Mouse (Mus musculus): ENCODE results near the gene Spint1. TPM values are rescaled to one million over a fixed set of nuclear protein-coding genes. Genes with fewer than 3 reads are reported as not detected.

The Spint1 gene
- polyA plus RNA-seq, 1 experiment from 2014 or later = 7.8 TPM

DNA sequence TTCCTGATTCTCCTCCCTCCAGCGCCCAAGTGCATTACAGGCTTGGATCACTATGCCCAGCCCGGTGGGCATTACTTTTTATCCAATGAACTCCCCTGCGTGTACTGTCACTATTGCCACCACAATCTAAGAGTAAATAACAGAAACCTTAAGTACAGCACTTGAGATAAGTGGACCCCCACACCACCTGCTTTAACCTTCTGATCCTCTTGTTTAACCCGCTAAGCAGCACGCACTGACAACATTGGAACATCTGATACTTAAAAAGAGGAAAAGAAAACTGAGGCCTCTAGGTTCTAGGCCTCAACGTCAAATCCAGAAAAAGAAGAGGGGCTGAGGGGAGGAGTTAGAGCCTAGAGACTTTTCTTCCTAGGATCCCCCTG lies 29.2 kb upstream of the Spint1 start:
- H3K4me2 ChIP-seq = peak overlapping the region; percentile 73
- H3K27me3 ChIP-seq = no peaks in the 10 kb centered on the region
- peaks cover 26% of the 10 kb centered on the region for H3K36me3 ChIP-seq
- H3K9me3 ChIP-seq = no peaks in the 10 kb centered on the region
- 27% methylated on average over 6 of the region's 6 CpGs for WGBS
- H3K27ac ChIP-seq = peak overlapping the region; percentile 91
- H3K4me1 ChIP-seq (replicated peaks) = peaks cover 15% of the 10 kb centered on the region
- peak overlapping the region; percentile 73 for H3K4me3 ChIP-seq (replicated peaks)
- H3K9ac ChIP-seq (replicated peaks) = peak overlapping the region; percentile 69
- peak; percentile 17; the same call in 1 of the 2 replicates for ATAC-seq (ENCODE audit: insufficient number of reproducible peaks, insufficient read depth, low FRiP score, low TSS enrichment, low read depth)

DNA sequence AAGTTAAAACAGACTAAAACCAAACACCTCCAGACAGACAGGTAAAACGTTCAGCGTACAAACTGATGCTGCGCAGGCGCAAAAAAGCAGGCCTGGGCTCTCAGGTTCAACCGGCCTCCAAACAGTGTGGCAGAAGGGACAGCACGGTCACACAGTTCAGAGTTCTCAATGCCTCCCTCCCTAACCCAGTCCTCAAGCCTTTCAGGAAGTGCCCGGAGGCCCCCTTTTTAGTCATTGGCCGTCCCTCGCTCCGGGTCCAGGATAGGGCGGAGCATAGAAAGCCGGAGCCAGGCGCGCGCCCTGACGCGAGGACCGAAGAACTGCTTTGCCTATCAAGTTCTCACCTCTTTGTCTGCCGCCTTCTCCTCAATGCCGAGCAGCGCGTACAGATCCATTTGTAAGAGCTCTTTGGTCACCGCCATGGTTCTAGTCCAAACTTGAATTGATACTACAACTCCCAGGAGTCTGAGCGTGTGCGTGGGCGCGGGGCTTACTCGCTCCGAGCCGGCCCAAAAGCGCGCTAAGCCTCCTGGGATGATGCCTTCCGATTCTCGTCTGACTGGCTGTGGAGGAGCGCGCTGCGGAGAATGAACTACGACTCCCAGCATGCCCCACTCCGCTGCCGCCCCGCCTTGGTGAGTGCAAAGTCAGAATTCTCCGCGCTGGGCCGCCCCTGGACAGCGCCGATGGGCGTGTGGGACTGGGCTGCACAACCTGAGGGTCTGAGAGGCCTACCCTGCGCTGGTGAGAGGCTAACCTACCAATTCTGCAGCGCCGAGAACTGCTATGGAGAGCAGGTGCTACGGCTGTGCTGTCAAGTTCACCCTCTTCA lies 28.6 kb upstream of the Spint1 start, which contains the start of the genes Zfyve19 and Dnajc17:
Zfyve19 (plus strand) TSS at position 274 of the 832 bp plus-strand sequence.
Dnajc17 (minus strand) TSS at position 452 of the 832 bp plus-strand sequence.
- Histone ChIP-seq H3K4me3 (replicated peaks) (peak within 1 kb of the TSS; percentile 73), H3K4me1 (replicated peaks) (peaks cover 15% of the 10 kb centered on the region), H3K9ac (replicated peaks) (peak within 1 kb of the TSS; percentile 75), H3K4me2 (peak within 1 kb of the TSS; percentile 73), H3K36me3 (peaks cover 32% of the 10 kb centered on the region), H3K27ac (peak within 1 kb of the TSS; percentile 91), H3K27me3 (no peaks in the 10 kb centered on the region), H3K9me3 (no peaks in the 10 kb centered on the region)
- peak; percentile 98 for ATAC-seq (ENCODE audit: insufficient number of reproducible peaks, insufficient read depth, low FRiP score, low TSS enrichment, low read depth)
- under 1% methylated on average over 51 of the region's 51 CpGs for WGBS

DNA sequence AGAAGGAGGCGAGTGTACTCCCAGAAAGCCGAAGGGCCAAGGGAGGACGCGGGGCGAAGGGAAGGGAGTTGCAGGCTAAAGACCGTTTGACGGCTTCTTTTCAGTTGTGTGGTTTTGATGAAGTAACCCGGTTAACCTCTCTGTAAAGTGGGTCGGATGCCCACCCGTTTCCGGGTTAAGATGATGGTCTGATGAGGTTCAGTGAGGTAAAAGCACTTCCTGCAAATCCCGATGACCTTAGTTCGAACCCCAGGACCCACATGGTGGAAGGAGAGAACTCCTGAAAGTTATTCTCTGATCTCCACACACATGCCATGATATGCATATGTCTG lies 28.0 kb upstream of the Spint1 start:
- H3K4me2 ChIP-seq = peak overlapping the region; percentile 73
- H3K4me1 ChIP-seq (replicated peaks) = peaks cover 15% of the 10 kb centered on the region
- H3K27me3 ChIP-seq = no peaks in the 10 kb centered on the region
- peak overlapping the region; percentile 73 for H3K4me3 ChIP-seq (replicated peaks)
- under 1% methylated on average over 13 of the region's 13 CpGs for WGBS
- H3K9ac ChIP-seq (replicated peaks) = peak overlapping the region; percentile 75
- ATAC-seq (ENCODE audit: insufficient number of reproducible peaks, insufficient read depth, low FRiP score, low TSS enrichment, low read depth) = no peak; the same call in 1 of the 2 replicates
- H3K36me3 ChIP-seq = peaks cover 37% of the 10 kb centered on the region
- H3K9me3 ChIP-seq = no peaks in the 10 kb centered on the region
- peak overlapping the region; percentile 53; the same call in 1 of the 2 replicates for H3K27ac ChIP-seq

DNA sequence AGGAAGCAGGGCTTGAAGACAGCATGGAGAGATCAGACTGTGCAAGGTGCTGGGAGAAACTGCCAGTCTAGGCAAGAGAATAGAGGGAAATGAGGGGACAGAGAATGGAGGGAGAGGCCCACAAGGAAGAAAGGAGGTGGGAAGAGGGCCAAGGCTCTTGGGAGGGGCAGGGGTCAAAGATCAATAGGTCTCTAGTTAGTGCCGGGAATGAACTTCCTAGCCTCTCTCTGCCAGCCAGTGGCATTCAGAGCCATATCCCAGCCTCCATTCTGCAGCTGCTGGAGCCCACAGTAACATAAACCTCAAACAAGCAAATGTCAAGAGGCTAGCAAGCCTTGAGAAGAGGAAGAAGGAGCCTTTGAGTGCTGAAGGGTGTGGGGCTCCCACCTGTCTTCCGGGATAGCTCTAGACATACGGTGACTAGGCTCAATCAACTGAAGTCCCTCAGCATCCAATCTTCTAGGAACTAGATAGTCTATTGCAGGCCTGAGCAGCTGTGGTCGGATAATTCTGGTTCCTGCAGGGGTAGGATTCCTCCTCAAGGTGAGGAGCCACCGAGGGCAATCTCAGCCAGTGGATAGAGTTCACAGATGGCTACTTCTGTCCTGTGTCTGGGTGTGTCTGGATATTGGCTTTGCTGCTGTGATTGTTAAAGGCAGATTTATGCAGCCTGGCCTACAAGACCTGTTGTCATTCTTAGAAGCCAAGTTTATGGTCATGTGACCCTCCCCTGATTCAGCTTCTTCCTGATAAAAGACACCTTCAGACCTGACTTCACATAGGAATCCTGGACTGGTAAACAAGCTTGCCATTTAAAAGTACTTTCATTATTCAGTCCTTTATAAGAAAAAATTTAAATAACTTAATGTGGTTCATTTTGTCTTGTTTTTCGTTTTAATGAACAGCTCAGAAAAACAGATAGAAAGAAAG lies 7.1 kb upstream of the Spint1 start, which contains the start of gene Ppp1r14d:
Ppp1r14d (minus strand) TSS at position 132 of the 930 bp plus-strand sequence.
- no peak within 1 kb of the TSS for H3K4me3 ChIP-seq (replicated peaks)
- H3K27me3 ChIP-seq = peaks cover 12% of the 10 kb centered on the region
- no peak for ATAC-seq (ENCODE audit: insufficient number of reproducible peaks, insufficient read depth, low FRiP score, low TSS enrichment, low read depth)
- H3K4me1 ChIP-seq (replicated peaks) = peaks cover 6% of the 10 kb centered on the region; the same call in 1 of the 2 replicates
- no peak within 1 kb of the TSS for H3K4me2 ChIP-seq
- no peaks in the 10 kb centered on the region for H3K36me3 ChIP-seq
- WGBS = 64% methylated on average over 6 of the region's 6 CpGs
- no peak within 1 kb of the TSS for H3K9ac ChIP-seq (replicated peaks)
- no peaks in the 10 kb centered on the region for H3K9me3 ChIP-seq
- H3K27ac ChIP-seq = no peak within 1 kb of the TSS

DNA sequence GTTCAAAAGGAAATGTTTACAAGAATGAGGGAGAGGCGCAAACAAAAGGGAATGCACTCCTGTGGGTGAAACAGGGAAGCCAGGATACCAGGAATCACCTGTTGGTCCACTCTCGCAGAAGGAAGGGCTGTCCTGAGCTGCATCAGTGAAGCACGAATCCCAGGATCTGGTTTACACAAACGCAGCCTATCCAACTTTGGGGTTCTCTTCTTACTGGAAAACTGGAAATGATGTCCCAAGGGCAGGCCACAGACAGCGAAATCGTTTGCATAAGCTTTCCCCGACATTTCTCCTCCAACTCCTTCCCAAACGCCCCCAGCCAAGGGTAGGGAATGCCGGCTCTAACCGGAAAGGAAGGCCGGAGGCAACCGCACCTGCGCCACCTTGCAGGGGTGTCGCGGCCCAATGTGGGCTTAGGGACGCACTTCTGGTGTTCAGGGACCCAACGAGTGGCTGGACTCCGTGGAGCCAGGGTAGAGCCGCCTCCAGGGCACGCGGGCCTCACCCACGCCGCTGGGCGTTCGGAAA lies 416 bp upstream of the Spint1 start:
- Histone ChIP-seq H3K4me1 (replicated peaks) (peaks cover 7% of the 10 kb centered on the region; the same call in 1 of the 2 replicates), H3K27me3 (peaks cover 68% of the 10 kb centered on the region), H3K9ac (replicated peaks) (peak overlapping the region; percentile 53), H3K36me3 (no peaks in the 10 kb centered on the region), H3K27ac (no peak overlapping the region), H3K4me2 (peak overlapping the region; percentile 87), H3K4me3 (replicated peaks) (peak overlapping the region; percentile 52), H3K9me3 (no peaks in the 10 kb centered on the region)
- ATAC-seq (ENCODE audit: insufficient number of reproducible peaks, insufficient read depth, low FRiP score, low TSS enrichment, low read depth) = no peak
- WGBS = 6% methylated on average over 25 of the region's 25 CpGs

DNA sequence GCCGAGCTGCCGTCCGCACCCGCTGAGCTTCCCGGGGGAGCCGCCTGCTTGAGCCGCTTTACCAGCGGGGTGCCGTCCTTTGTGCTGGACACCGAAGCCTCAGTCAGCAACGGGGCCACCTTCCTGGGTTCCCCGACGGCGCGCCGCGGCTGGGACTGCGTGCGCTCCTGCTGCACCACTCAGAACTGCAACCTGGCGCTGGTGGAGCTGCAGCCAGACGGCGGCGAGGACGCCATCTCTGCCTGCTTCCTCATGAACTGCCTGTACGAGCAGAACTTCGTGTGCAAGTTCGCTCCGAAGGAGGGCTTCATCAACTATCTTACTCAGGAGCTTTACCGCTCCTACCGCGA lies 684 bp downstream of the Spint1 start:
- Histone ChIP-seq H3K27ac (no peak overlapping the region), H3K9me3 (no peaks in the 10 kb centered on the region), H3K27me3 (peaks cover 72% of the 10 kb centered on the region), H3K36me3 (no peaks in the 10 kb centered on the region), H3K4me1 (replicated peaks) (peaks cover 7% of the 10 kb centered on the region; the same call in 1 of the 2 replicates), H3K9ac (replicated peaks) (peak overlapping the region; percentile 53), H3K4me3 (replicated peaks) (peak overlapping the region; percentile 52), H3K4me2 (peak overlapping the region; percentile 87)
- no peak for ATAC-seq (ENCODE audit: insufficient number of reproducible peaks, insufficient read depth, low FRiP score, low TSS enrichment, low read depth)
- WGBS = 2% methylated on average over 31 of the region's 31 CpGs

DNA sequence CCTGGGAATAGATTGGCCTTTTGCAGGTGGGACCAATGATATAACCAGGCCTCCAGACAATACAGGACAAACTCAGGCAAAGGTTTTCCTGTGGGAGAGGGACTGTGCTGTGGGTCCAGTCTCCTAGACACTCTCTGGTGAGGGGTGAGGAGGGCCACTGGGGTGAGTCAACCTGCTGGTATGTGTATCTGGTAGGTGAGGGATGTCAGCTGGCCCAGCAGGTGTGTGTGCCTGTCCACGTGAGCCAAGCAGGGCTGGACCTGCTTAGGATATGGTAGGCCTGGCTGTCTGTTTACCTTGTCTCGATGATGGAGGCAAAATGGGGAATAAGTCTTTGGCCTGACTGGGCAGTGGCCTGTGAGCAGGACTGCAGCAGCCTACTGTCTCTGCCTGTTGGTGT lies 1.5 kb downstream of the Spint1 start:
- peak overlapping the region; percentile 87; the same call in 1 of the 2 replicates for H3K4me2 ChIP-seq
- no peak overlapping the region for H3K9ac ChIP-seq (replicated peaks)
- WGBS = 63% methylated on average over 2 of the region's 2 CpGs
- no peak for ATAC-seq (ENCODE audit: insufficient number of reproducible peaks, insufficient read depth, low FRiP score, low TSS enrichment, low read depth)
- no peak overlapping the region for H3K27ac ChIP-seq
- peaks cover 70% of the 10 kb centered on the region for H3K27me3 ChIP-seq
- H3K4me3 ChIP-seq (replicated peaks) = no peak overlapping the region
- H3K9me3 ChIP-seq = no peaks in the 10 kb centered on the region
- no peaks in the 10 kb centered on the region for H3K36me3 ChIP-seq
- peaks cover 7% of the 10 kb centered on the region; the same call in 1 of the 2 replicates for H3K4me1 ChIP-seq (replicated peaks)

DNA sequence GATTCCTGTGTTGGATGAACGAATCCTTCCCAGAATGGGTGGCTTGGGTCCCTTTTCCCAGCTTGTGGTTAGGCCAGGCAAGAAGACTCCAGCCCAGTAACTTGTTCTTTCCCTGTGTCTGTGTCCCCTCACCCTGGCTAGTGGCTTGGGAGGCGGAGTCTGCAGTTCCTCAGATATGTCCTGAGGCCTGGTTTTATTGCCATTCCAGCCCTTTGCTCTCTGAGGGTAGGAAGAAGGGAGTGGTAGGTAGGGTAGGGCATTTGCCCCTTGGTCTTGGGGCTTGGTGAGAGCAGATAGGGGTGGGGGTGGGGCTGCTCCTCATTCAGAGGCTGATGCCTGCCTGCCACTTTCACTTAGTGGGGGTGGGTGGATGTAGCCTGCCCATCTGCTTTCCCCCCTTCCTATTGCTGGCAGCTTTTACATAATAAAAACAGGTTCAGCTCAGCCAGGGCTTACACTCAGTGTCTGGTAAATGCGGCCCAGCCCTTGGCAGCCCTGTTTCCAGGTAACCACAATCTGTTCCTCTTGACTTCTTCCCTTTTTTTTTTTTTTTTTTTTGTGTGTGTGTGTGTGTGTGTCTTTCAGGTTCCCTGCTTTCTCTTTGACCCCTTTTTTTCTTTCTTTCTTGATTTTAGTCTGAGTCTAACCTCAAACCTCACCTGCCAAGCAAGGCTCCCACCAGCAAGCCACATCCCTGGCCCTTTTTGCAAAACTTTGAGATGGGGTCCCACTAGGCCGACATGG lies 3.1 kb downstream of the Spint1 start:
- H3K4me3 ChIP-seq (replicated peaks) = no peak overlapping the region
- no peak overlapping the region for H3K27ac ChIP-seq
- 55% methylated on average over 4 of the region's 4 CpGs for WGBS
- no peak overlapping the region for H3K9ac ChIP-seq (replicated peaks)
- H3K36me3 ChIP-seq = no peaks in the 10 kb centered on the region
- ATAC-seq (ENCODE audit: insufficient number of reproducible peaks, insufficient read depth, low FRiP score, low TSS enrichment, low read depth) = no peak
- H3K9me3 ChIP-seq = no peaks in the 10 kb centered on the region
- H3K4me1 ChIP-seq (replicated peaks) = peaks cover 7% of the 10 kb centered on the region; the same call in 1 of the 2 replicates
- no peak overlapping the region for H3K4me2 ChIP-seq
- H3K27me3 ChIP-seq = peaks cover 59% of the 10 kb centered on the region

DNA sequence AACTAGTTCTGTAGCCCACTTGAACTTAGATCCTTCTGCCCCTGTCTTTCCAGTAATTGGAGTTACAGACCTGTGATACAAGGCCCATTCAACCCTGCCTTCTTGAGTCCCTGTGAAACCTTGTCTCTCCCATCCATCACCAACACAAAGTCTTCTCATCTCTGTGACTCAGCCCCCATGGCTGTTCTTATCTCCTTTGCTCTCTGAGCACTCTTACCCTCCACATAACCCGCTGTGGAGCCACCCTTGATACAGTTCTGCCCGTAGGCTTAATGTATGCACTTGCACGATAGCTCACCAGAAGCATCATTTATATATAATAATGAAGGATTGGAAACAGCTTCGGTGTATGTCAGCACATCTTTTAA lies 3.6 kb downstream of the Spint1 start:
- Histone ChIP-seq H3K27me3 (peaks cover 54% of the 10 kb centered on the region), H3K4me1 (replicated peaks) (peaks cover 7% of the 10 kb centered on the region; the same call in 1 of the 2 replicates), H3K9me3 (no peaks in the 10 kb centered on the region), H3K4me2 (no peak overlapping the region), H3K27ac (no peak overlapping the region), H3K4me3 (replicated peaks) (no peak overlapping the region), H3K36me3 (no peaks in the 10 kb centered on the region), H3K9ac (replicated peaks) (no peak overlapping the region)
- WGBS = 85% methylated on average over 4 of the region's 4 CpGs
- ATAC-seq (ENCODE audit: insufficient number of reproducible peaks, insufficient read depth, low FRiP score, low TSS enrichment, low read depth) = no peak

DNA sequence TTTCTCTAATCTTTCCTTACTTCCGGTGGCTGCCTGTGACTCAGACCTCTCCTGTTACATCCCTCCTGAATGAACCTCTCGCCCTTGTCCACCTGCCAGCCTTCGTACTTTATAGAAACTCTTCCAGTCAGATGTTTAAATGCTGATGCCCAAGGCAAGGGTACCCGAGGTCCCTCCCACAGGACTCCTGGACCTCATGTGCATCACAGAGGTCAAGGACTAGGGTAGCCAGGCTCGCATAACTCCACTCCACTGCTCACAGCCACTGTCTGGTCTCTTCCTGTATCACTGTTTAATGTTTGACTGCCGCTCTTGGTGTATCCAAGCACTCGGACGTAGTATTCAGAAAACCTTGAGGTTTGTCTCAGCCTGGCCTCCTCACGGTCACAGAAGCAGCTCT lies 5.4 kb downstream of the Spint1 start:
- Histone ChIP-seq H3K4me2 (no peak overlapping the region), H3K27ac (no peak overlapping the region), H3K36me3 (no peaks in the 10 kb centered on the region), H3K4me1 (replicated peaks) (0 out of 2 replicates have a peak, but pooled peaks cover 4% of the 10 kb centered on the region), H3K9ac (replicated peaks) (no peak overlapping the region), H3K27me3 (peaks cover 36% of the 10 kb centered on the region), H3K4me3 (replicated peaks) (no peak overlapping the region), H3K9me3 (no peaks in the 10 kb centered on the region)
- 81% methylated on average over 9 of the region's 9 CpGs for WGBS
- ATAC-seq (ENCODE audit: insufficient number of reproducible peaks, insufficient read depth, low FRiP score, low TSS enrichment, low read depth) = no peak

Measured in limb, embryonic 12.5 days (tissue).